Mouse (Mus musculus) left cerebral cortex, postnatal 4 days (tissue): Measurements from ENCODE around the gene Nemf. TPM values are rescaled to one million over a fixed set of nuclear protein-coding genes. Genes with fewer than 3 reads are reported as not detected.
"Not testable (repeated sequence)": the region's sequence is repeated elsewhere in the genome, so short reads cannot be mapped to it uniquely, and the experiment has no call there.

Source experiments
- DNase-seq: peaks from one replicate; pipeline ENCODE4 v3.0.0-alpha.2; 2022
- intact Hi-C: fragments of 180-260 bp; cut with DNase I; formaldehyde crosslinking; loops from one replicate; pipeline ENCODE4 v1.15.1; 2025
- total RNA-seq, 2 experiments: library from RNA; stranded (reverse); gene quantifications; 2 replicates each; pipeline ENCODE4 v1.2.3; 2021

The Nemf gene
- 10 to 100 TPM; 50.9 to 51.1 TPM for total RNA-seq

GRCm38 (mm10) chr12:69356546-69357299 lies at the start of gene Nemf:
Nemf (minus strand) TSS chr12:69357165.
- DNase-seq, result peak; percentile 81
- intact Hi-C loops, result no loop called here

GRCm38 (mm10) chr12:69402594-69403167 lies 45.7 kb upstream of the Nemf start:
- DNase-seq, result no peak

GRCm38 (mm10) chr12:69402100-69402499 lies 45.1 kb upstream of the Nemf start:
- no peak for DNase-seq
- intact Hi-C loops, result no loop called here

More at GRCm38 (mm10) chr12:69402594-69403167, 45.7 kb upstream of the Nemf start:
- intact Hi-C loops, result no loop called here

GRCm38 (mm10) chr12:69400871-69401286 lies 43.9 kb upstream of the Nemf start:
- intact Hi-C loops, result no loop called here

GRCm38 (mm10) chr12:69400367-69400766 lies 43.4 kb upstream of the Nemf start:
- intact Hi-C loops, result no loop called here
- no peak for DNase-seq

More at GRCm38 (mm10) chr12:69400871-69401286, 43.9 kb upstream of the Nemf start:
- no peak for DNase-seq

- intact Hi-C loops, result no loop called here
- DNase-seq, result peak; percentile 92
These were observed 37.5 kb upstream of the Nemf start for GRCm38 (mm10) chr12:69394456-69394855.

- intact Hi-C loops, result no loop called here
- no peak for DNase-seq
These were observed 36.1 kb upstream of the Nemf start for GRCm38 (mm10) chr12:69393076-69393475.

- intact Hi-C loops, result no loop called here
- DNase-seq, result no peak
These were observed 33.2 kb upstream of the Nemf start for GRCm38 (mm10) chr12:69390000-69390698.

GRCm38 (mm10) chr12:69389273-69389938 lies 32.4 kb upstream of the Nemf start:
- DNase-seq, result no peak
- intact Hi-C loops, result no loop called here

GRCm38 (mm10) chr12:69388321-69388869 lies 31.4 kb upstream of the Nemf start:
- DNase-seq, result no peak
- intact Hi-C loops, result no loop called here

- intact Hi-C loops, DNase-seq: not testable (repeated sequence)
These were observed 29.3 kb upstream of the Nemf start for GRCm38 (mm10) chr12:69386281-69386732.

- intact Hi-C loops, result no loop called here
- no peak for DNase-seq
These were observed 28.7 kb upstream of the Nemf start for GRCm38 (mm10) chr12:69385542-69386280.

GRCm38 (mm10) chr12:69384606-69385005 lies 27.6 kb upstream of the Nemf start:
- intact Hi-C loops, result no loop called here

GRCm38 (mm10) chr12:69382880-69383279 lies 25.9 kb upstream of the Nemf start:
- intact Hi-C loops, result no loop called here
- no peak for DNase-seq

More at GRCm38 (mm10) chr12:69384606-69385005, 27.6 kb upstream of the Nemf start:
- no peak for DNase-seq

- no peak for DNase-seq
- intact Hi-C loops, result loop anchor here (10.0 kb wide), 1 partner anchor 76 kb away; no protein-coding TSS in a partner anchor
These were observed 21.8 kb upstream of the Nemf start for GRCm38 (mm10) chr12:69378558-69379454.

GRCm38 (mm10) chr12:69377636-69378035 lies 20.7 kb upstream of the Nemf start:
- not testable (repeated sequence) for DNase-seq
- intact Hi-C loops, result loop anchor here (10.0 kb wide), 1 partner anchor 77 kb away; no protein-coding TSS in a partner anchor

GRCm38 (mm10) chr12:69377188-69377587 lies 20.2 kb upstream of the Nemf start:
- DNase-seq, result no peak
- intact Hi-C loops, result loop anchor here (10.0 kb wide), 1 partner anchor 78 kb away; no protein-coding TSS in a partner anchor

GRCm38 (mm10) chr12:69376132-69376531 lies 19.2 kb upstream of the Nemf start:
- no peak for DNase-seq
- intact Hi-C loops, result loop anchor here (10.0 kb wide), 1 partner anchor 79 kb away; no protein-coding TSS in a partner anchor
